Mouse (Mus musculus): ENCODE results near the gene Tmigd3. TPM values are rescaled to one million over a fixed set of nuclear protein-coding genes. Genes with fewer than 3 reads are reported as not detected.

The Tmigd3 gene
- polyA plus RNA-seq, 1 experiment, result not detected

DNA sequence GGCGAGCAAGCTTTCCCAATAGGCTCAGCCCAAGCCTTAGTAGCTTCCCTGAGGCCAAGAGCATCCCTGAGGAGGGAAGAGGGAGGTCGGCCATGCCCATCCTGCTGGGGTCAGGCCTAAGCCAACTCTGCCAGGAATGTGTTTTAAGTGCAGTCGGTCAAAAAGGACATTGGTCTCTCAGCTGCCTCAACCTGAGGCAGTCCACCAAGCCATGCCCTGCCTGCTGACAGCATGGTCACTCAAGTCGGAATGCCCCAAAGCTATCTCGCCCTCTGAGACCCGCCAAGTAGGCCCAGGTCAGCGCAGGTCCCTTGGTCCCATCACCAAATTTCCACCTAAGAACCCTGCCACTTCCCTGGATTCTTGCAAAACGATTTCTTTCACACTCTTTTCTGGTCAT lies 8.0 kb downstream of the Tmigd3 start:
- H3K27ac ChIP-seq (ENCODE audit: control insufficient read depth, insufficient read depth, low read depth, low read length, poor library complexity), result no peak overlapping the region
- 91% methylated on average over 8 of the region's 8 CpGs for WGBS
- no peak for TF ChIP-seq POLR2A (IDR thresholded peaks at IDR 0.05; ENCODE audit: borderline replicate concordance, control insufficient read depth, low read depth, low read length)
- TF ChIP-seq CTCF (IDR thresholded peaks at IDR 0.05; ENCODE audit: control insufficient read depth, insufficient read depth, low read length), result no peak
- H3K4me3 ChIP-seq (replicated peaks; ENCODE audit: control insufficient read depth, low read depth, low read length), result no peak overlapping the region
- peaks cover 6% of the 10 kb centered on the region; the same call in 1 of the 2 replicates for H3K4me1 ChIP-seq (ENCODE audit: control insufficient read depth, insufficient read depth, low read length)

DNA sequence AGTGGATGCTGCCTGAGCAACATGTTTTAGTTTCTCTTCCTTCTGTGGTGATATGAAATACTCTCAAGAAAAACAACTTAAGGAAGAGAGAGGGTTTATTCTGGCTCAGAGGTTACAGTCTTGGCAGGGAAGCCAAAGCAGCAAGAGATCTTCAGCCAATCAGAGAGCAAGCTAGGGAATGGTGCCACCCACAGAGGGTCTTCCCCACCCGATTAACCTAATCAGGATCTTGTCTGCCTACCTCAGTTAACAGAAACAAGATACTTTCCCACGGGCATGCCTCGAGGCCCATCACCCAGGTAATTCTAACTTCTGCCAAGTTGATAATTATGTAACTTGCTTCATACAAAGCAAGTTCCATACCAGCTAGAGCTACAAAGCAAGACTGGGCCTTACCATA lies 9.7 kb downstream of the Tmigd3 start:
- Histone ChIP-seq H3K27ac (ENCODE audit: control insufficient read depth, insufficient read depth, low read depth, low read length, poor library complexity) (no peak overlapping the region), H3K4me3 (replicated peaks; ENCODE audit: control insufficient read depth, low read depth, low read length) (no peak overlapping the region), H3K4me1 (ENCODE audit: control insufficient read depth, insufficient read depth, low read length) (peaks cover 6% of the 10 kb centered on the region; the same call in 1 of the 2 replicates)
- 43% methylated on average over 3 of the region's 3 CpGs for WGBS
- TF ChIP-seq POLR2A (IDR thresholded peaks at IDR 0.05; ENCODE audit: borderline replicate concordance, control insufficient read depth, low read depth, low read length), result no peak
- no peak for TF ChIP-seq CTCF (IDR thresholded peaks at IDR 0.05; ENCODE audit: control insufficient read depth, insufficient read depth, low read length)

DNA sequence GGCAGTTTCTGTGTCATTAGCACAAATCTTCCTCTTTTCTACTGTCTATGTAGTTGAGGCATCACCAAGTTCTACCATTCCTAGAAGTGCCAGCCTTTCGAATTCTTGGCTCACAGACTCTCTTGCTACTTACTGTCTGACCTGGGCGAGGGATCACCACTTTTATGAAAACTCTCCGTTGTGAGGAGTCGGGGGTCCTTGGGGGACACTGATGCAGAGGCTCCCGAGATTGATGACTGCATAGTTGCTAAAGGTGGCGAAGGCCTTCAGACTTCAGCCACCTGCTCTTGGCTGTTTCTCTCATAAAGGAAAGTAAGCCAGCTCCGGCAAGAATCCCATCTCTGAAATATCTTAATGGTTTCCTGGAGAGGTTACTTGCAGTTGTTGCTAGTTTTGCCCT lies 11.4 kb downstream of the Tmigd3 start:
- H3K4me1 ChIP-seq (ENCODE audit: control insufficient read depth, insufficient read depth, low read length), result peaks cover 6% of the 10 kb centered on the region; the same call in 1 of the 2 replicates
- H3K4me3 ChIP-seq (replicated peaks; ENCODE audit: control insufficient read depth, low read depth, low read length), result no peak overlapping the region
- TF ChIP-seq CTCF (IDR thresholded peaks at IDR 0.05; ENCODE audit: control insufficient read depth, insufficient read depth, low read length) (no peak), POLR2A (IDR thresholded peaks at IDR 0.05; ENCODE audit: borderline replicate concordance, control insufficient read depth, low read depth, low read length) (no peak)
- WGBS, result 84% methylated on average over 7 of the region's 7 CpGs
- H3K27ac ChIP-seq (ENCODE audit: control insufficient read depth, insufficient read depth, low read depth, low read length, poor library complexity), result no peak overlapping the region

GRCm38 (mm10) chr3:105883111-105883510 lies 12.4 kb downstream of the Tmigd3 start:
- no peak for TF ChIP-seq POLR2A (IDR thresholded peaks at IDR 0.05; ENCODE audit: borderline replicate concordance, control insufficient read depth, low read depth, low read length)
- no peak for TF ChIP-seq CTCF (IDR thresholded peaks at IDR 0.05; ENCODE audit: control insufficient read depth, insufficient read depth, low read length)
- Histone ChIP-seq H3K4me3 (replicated peaks; ENCODE audit: control insufficient read depth, low read depth, low read length) (no peak overlapping the region), H3K4me1 (ENCODE audit: control insufficient read depth, insufficient read depth, low read length) (peaks cover 2% of the 10 kb centered on the region; the same call in 1 of the 2 replicates), H3K27ac (ENCODE audit: control insufficient read depth, insufficient read depth, low read depth, low read length, poor library complexity) (no peak overlapping the region)
- WGBS, result 89% methylated on average over 2 of the region's 2 CpGs

DNA sequence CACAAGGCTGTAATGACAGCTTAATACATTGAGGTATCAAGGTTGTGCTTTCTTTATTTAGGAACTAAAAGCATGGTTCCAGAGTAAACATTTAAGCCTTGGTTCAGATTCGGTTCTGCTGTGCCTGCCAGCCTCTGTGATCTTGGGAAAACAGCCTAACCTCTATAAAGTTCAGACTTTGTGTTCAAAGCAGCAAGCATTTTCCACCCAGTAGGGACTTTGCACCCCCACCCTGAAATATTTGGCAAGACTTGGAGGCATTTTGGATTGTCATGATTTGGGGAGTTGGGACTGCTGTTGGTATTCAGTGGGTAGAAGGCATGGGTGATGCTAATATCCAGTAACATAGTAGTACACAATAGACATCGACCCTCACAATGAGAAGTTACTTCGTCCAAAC lies 18.3 kb downstream of the Tmigd3 start:
- H3K4me1 ChIP-seq (ENCODE audit: control insufficient read depth, insufficient read depth, low read length), result peaks cover 7% of the 10 kb centered on the region
- no peak overlapping the region for H3K4me3 ChIP-seq (replicated peaks; ENCODE audit: control insufficient read depth, low read depth, low read length)
- 79% methylated on average over 3 of the region's 3 CpGs for WGBS
- H3K27ac ChIP-seq (ENCODE audit: control insufficient read depth, insufficient read depth, low read depth, low read length, poor library complexity), result no peak overlapping the region
- TF ChIP-seq POLR2A (IDR thresholded peaks at IDR 0.05; ENCODE audit: borderline replicate concordance, control insufficient read depth, low read depth, low read length) (no peak), CTCF (IDR thresholded peaks at IDR 0.05; ENCODE audit: control insufficient read depth, insufficient read depth, low read length) (no peak)

DNA sequence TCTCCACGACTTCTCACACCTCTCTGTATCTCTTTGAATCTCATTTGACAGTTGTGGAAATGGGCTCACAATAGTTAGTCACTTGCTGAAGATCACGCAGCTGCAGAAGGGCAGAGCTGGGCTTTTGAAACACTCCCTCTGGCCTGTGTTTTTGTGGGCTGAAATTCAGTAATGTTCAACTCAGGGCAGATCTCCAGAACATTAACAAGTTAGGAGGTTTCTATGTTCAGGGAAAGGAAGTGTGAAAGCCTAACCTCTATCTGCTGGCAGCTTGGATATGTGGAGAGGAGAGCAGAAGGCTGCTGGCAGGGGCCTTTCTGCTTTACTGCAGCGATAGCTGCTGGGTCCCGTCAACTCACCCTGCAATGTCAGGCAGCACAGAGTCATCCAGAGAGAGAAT lies 19.5 kb downstream of the Tmigd3 start:
- WGBS, result 62% methylated on average over 4 of the region's 4 CpGs
- Histone ChIP-seq H3K4me3 (replicated peaks; ENCODE audit: control insufficient read depth, low read depth, low read length) (no peak overlapping the region), H3K27ac (ENCODE audit: control insufficient read depth, insufficient read depth, low read depth, low read length, poor library complexity) (no peak overlapping the region), H3K4me1 (ENCODE audit: control insufficient read depth, insufficient read depth, low read length) (peaks cover 7% of the 10 kb centered on the region)
- TF ChIP-seq POLR2A (IDR thresholded peaks at IDR 0.05; ENCODE audit: borderline replicate concordance, control insufficient read depth, low read depth, low read length) (no peak), CTCF (IDR thresholded peaks at IDR 0.05; ENCODE audit: control insufficient read depth, insufficient read depth, low read length) (no peak)

DNA sequence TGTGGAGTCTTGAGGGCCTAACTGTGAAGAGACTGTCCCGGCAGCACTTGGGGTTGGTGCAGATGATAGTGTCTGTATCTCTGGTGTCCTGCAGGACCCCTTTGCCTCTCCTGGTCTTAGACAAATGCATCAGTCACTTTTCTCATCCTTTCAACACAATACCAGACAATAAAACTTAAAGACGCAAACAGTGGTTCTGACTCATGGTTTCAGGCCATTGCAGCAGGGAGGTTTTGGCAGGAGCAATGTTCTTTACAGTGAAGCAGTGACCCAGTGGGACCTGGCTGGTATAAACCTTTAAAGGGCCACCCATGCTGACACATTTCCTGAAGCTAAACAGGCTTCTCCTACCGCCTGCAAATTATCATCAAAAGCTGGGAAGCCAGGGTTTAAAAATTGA lies 20.4 kb downstream of the Tmigd3 start:
- Histone ChIP-seq H3K27ac (ENCODE audit: control insufficient read depth, insufficient read depth, low read depth, low read length, poor library complexity) (peak overlapping the region; percentile 57; the same call in 1 of the 2 replicates), H3K4me3 (replicated peaks; ENCODE audit: control insufficient read depth, low read depth, low read length) (no peak overlapping the region), H3K4me1 (ENCODE audit: control insufficient read depth, insufficient read depth, low read length) (peaks cover 8% of the 10 kb centered on the region)
- TF ChIP-seq POLR2A (IDR thresholded peaks at IDR 0.05; ENCODE audit: borderline replicate concordance, control insufficient read depth, low read depth, low read length), result no peak
- TF ChIP-seq CTCF (IDR thresholded peaks at IDR 0.05; ENCODE audit: control insufficient read depth, insufficient read depth, low read length), result no peak
- WGBS, result 59% methylated on average over 3 of the region's 3 CpGs

DNA sequence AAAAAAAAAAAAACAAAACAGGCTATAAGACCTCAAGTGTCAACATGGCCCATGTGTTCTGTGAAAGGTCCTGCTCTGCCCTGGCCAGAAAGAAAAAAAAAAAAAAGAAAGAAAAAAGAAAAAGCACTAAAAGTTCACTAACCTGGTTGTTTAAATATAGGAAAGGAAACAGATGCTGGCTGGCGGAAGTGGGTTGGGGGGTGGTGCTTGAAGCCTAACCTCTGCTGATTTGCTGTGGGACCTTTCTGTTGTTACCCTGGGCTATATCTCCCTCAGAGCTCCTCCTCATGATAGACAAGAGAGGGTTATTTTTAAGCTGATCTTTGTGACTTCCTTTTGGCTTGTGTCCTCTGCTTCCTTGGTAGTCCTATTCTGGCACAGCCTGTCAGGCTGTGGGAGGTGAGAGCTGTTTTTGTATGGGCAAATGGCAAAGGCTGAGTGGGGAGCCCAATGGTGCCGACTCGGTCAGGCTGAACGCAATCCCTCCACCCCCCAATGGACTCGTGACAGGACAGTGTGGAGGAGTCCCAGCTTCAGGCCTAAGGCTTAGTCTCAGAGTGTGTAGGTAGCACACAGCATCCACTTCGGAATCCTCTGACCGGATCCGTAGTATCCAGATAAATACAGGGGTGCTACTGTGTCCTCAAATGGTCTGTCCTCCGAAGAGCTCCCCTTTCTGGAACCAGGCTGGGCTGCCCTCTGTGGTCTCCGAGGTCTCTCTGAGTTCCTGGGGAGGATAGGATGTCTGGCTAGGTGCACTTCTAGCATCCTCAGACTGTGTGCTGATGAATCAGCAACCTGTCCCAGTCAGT lies 21.3 kb downstream of the Tmigd3 start:
- H3K27ac ChIP-seq (ENCODE audit: control insufficient read depth, insufficient read depth, low read depth, low read length, poor library complexity), result peak overlapping the region; percentile 95
- TF ChIP-seq POLR2A (IDR thresholded peaks at IDR 0.05; ENCODE audit: borderline replicate concordance, control insufficient read depth, low read depth, low read length) (0 out of 2 replicates have a peak, but pooled peaks have one; percentile 24), CTCF (IDR thresholded peaks at IDR 0.05; ENCODE audit: control insufficient read depth, insufficient read depth, low read length) (no peak)
- WGBS, result 10% methylated on average over 10 of the region's 10 CpGs
- H3K4me1 ChIP-seq (ENCODE audit: control insufficient read depth, insufficient read depth, low read length), result peaks cover 8% of the 10 kb centered on the region
- H3K4me3 ChIP-seq (replicated peaks; ENCODE audit: control insufficient read depth, low read depth, low read length), result peak overlapping the region; percentile 52
